Mouse (Mus musculus): Measurements from ENCODE around the gene Cgref1. TPM values are rescaled to one million over a fixed set of nuclear protein-coding genes. Genes with fewer than 3 reads are reported as not detected.

The Cgref1 gene
- total RNA-seq, 2 experiments from 2014 or later: 0.89 to 1.3 TPM

DNA sequence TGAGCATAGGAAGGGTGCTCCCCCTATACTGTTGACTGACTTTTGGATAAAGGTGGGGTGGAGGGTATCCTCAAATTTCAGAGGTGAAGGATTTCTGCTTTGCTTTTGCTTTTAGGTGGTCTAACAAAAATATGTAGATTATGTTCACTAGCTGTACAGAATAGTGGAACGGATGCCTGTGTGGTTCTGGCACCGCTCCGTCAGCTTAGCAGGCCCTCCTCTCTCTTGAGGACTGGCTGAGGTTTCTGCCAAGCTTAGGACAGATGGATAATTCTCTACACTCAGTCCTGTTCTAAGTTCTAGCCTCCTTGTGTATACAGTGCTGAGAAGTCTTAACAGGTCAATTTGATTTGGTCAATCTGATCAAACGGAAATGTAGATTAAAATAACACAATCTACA, 5.1 kb upstream of the Cgref1 start:
- peak in 1 of 2 experiments; percentile 46 for DNase-seq

DNA sequence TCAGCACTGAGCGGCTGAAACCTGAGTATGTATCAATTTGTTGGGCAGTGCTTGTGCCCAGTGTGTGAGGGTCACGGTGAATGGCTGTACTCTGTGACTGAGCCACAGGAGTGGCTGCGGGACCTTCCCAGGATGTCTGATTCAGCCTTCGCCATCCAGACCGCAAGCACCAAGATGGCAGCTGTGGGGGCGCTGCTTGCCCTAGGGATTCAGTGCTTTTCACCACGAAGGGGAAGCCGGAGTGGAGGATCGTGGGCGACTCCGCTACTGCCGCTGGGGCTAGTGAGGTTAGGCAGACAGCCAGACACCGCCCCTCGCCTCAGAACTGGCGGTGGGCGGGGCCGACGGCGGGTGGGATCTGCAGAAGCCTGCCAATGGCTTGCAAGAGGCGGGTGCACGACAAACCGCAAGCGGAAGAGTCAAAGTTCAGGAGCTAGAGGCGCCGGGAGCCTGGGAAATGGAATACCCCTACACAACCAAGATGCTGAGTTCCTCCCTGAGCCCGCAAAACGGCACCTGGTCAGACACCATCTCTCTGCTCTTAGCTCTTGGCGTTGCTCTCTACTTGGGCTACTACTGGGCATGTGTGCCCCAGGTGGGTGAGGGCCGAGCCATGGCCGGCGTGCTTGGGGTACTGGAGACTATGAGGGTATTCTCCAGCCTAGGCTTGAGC, 4.4 kb upstream of the Cgref1 start:
- peak; percentile 94 to 97 for DNase-seq

DNA sequence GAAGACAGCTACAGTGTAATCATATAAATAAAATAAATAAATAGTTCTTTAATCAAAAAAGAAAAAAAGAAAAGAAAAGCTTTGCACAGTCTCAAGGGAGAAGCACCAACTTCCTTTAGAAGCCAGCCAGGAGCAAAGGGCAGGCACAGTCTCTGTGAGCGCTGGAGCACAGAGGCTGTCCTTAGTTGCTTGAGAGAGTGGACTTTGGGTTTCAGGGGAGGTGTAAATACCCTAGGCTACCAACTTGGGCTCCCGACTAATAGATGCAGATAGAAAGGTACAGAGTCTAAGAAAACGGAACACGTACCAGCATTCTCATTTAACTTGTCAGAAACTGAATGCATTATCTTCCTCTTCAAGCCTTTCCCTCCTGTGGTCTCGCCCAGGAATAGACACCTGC, 3.2 kb upstream of the Cgref1 start:
- no peak for DNase-seq

GRCm38 (mm10) chr5:30944344-30944743, 1.0 kb downstream of the Cgref1 start:
- DNase-seq: no peak

DNA sequence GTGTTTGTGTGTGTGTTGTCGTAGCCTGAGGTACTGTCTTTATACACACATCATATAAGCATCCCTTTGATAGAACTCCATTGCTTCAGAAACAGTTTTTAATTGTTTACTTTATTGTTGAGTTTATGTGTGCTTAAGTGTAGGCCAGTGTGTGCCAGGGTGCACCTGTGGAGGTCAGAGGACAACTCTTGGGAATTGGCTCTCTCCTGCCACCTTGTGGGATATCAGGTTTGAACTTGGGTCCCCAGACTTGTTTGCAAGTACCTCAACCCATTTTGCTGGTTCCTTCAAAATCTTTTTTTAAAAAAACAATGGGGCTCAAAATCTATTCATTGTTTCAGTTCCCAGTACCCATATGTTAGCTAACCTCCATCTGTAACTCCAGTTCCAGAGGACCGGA, 2.4 kb downstream of the Cgref1 start:
- DNase-seq: no peak

DNA sequence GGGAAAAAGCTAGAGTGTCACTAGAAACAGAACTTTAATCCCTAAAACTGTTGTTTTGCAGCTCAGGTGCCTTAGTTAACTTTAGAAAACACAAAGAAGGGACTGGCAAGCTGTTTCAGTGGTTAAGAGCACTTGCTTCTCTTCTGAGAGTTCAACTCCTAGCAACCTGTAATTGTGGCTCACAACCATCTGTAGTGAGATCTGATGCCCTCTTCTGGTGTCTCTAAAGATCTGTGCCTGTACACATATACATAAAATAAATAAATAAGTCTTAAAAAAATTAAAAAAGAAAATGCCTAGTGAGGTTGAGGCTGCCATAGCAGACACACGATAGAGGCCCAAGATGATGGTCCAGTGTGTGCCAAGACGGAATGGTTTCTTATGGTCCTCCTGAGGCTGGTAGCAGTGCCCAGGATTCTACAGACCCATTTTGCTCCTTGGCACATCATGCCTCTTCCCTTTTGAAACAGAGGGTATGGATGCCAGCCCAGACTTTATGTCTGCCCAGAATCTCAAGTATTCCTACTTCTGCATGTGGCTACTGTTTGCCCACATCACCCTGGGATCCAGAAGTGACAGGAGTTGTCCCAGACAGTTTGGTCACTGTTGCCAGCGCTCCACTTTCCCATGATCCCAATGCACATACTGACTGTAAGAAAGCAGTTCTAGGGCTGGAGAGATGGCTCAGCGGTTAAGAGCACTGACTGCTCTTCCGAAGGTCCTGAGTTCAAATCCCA, 10.5 kb downstream of the Cgref1 start:
- no peak for DNase-seq

GRCm38 (mm10) chr5:30933705-30934104, 11.7 kb downstream of the Cgref1 start:
- DNase-seq: no peak

GRCm38 (mm10) chr5:30931378-30931777, 14.0 kb downstream of the Cgref1 start:
- DNase-seq: no peak

DNA sequence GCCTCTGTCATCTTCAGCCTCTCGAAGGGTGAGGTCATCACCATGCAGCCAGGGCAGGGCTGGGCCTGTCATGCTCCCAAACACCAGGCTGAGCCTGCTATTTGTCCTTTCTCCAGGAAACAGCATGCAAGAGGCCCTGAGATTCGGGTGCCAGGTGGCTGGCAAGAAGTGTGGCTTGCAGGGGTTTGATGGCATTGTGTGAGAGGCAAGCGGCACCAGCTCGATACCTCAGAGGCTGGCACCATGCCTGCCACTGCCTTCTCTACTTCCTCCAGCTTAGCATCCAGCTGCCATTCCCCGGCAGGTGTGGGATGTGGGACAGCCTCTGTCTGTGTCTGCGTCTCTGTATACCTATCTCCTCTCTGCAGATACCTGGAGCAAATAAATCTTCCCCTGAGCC, 14.5 kb downstream of the Cgref1 start:
- no peak for DNase-seq

DNA sequence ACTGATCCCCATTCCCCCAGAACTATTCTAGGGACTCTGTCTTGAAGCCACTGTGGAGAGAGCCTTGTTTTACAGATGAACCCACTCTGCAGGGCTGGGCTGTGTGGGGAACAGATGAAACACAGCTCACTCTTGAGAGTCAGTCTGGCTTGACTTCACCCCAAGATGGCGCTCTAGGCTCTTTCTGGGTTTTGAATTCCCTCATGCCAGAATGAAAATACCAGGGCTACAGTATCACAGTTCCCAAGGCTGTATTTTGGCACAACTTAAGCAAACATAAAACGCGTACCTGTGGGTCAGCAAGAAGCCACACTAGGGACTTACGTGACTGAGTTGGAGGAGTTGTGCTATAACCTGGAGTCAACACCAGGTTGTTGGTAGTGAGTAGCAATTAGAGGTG, 15.3 kb downstream of the Cgref1 start:
- peak; percentile 78 to 85 for DNase-seq

DNA sequence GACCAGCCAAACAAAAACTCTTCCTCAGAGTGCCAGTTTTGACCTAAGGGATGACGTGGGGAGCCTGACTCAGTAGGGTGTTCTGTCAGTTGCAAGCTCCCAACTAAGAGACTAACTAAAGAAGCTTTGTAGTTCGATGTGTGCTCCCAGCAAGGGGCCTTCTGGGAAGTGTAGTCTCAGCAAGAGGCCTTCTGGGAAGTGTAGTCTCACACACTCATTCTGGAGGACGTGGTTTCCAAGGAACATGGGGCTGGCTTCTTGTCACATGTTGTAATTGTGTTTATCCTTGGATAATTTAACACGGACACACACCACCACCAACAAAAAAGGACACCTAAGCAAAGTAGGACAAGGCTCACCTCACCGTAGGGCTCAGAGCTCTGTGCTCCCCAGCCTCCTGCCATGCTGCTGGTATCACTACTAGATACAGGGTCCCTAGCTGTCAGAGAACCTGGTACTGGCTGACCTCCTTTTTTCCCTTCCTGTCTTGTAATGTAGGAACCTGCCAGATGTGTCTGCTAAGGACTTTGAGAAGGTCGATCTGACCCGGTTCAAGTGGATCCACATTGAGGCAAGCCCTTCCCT, 17.4 kb downstream of the Cgref1 start:
- DNase-seq: peak; percentile 46 to 51

- no peak for DNase-seq
These were observed 19.3 kb downstream of the Cgref1 start for GRCm38 (mm10) chr5:30926073-30926472.

DNA sequence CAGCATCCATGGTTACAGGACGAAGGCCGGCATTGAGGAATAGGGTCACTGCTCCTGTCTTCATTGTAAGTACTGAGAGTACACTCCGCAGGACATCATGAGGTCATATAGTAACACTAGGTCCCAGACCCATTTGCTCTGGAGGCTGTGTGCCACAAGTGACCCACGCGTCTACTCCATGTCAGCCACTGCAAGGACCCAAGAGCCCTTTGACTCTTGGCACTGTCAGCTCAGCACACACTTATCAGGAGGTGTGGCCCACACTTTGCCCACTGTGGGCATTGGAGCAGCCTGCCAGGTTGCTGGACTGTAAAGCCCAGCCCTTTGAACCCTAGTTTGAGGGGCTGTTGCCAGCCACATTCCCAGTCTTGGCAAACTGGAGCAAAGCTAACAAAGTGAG, 20.2 kb downstream of the Cgref1 start:
- DNase-seq: no peak

DNA sequence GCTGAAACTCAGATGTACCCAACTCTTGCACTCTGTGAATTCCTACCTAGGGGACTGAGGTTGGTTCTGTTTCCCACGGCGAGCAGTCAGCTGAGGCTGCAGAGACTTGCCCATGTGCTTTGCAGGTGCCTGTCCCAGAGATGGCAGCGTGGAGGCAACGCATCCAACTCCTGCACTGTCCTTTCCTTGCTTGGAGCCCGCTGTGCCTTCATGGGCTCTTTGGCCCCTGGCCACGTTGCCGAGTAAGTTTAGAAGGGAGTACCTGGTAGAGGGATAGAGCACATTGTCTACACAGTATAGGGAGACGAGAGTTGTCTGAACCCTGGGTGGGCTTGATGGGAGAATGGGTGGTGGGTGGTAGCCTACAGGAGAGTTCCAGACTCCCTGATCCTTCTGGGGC, 20.8 kb downstream of the Cgref1 start:
- no peak for DNase-seq

- no peak for DNase-seq
These were observed 22.3 kb downstream of the Cgref1 start for GRCm38 (mm10) chr5:30923119-30923518.

- no peak for DNase-seq
These were observed 22.8 kb downstream of the Cgref1 start for GRCm38 (mm10) chr5:30922581-30923041.

GRCm38 (mm10) chr5:30921256-30922033, 23.9 kb downstream of the Cgref1 start, which contains the start of gene Khk:
TSS of gene Khk (plus strand) at chr5:30921431.
- DNase-seq: peak; percentile 91 to 95

- DNase-seq: no peak
These were observed 24.8 kb downstream of the Cgref1 start for GRCm38 (mm10) chr5:30920621-30921020.

- DNase-seq: no peak
These were observed 25.4 kb downstream of the Cgref1 start for GRCm38 (mm10) chr5:30919831-30920614.

DNA sequence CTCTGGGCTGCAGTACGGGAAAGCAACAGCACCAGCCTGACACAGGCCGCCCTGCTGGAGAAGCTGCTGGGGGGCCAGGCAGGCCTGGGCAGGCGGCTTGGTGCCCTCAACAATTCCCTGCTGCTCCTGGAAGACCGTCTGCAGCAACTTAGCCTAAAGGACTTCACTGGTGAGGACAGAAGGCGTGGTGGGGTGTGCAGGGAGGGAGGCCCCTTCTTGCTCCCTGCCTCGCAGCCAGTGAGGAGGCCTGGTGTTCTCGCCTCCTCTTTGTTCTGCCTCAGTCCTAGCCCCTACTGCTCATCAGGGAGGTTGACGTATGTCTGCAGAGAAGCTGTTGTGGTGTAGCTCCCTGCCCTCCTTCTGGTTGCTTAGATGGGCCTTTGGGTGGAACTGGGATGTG, 26.7 kb downstream of the Cgref1 start:
- DNase-seq: no peak

DNA sequence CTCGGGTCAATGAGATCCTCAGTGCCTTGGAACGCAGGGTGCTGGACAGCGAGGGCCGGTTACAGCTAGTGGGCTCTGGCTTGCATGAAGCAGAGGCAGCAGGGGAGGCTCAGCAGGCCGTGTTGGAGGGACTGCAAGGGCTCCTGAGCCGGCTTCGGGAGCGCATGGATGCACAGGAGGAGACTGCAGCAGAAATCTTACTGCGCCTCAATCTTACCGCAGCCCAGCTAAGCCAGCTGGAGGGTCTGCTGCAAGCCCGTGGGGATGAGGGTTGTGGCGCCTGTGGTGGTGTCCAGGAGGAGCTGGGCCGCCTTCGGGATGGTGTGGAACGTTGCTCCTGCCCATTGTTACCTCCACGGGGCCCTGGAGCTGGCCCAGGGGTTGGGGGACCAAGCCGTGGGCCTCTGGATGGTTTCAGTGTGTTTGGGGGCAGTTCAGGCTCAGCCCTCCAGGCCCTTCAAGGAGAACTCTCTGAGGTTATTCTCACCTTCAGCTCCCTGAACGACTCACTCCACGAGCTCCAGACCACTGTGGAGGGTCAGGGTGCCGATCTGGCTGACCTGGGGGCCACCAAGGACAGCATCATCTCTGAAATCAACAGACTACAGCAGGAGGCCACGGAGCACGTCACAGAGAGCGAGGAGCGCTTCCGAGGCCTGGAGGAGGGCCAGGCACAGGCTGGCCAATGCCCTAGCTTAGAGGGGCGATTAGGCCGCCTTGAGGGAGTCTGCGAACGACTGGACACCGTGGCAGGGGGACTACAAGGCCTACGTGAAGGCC, 27.3 kb downstream of the Cgref1 start:
- no peak for DNase-seq
